Mouse (Mus musculus): ENCODE data around the gene Nin.

Gene Nin

DNA sequence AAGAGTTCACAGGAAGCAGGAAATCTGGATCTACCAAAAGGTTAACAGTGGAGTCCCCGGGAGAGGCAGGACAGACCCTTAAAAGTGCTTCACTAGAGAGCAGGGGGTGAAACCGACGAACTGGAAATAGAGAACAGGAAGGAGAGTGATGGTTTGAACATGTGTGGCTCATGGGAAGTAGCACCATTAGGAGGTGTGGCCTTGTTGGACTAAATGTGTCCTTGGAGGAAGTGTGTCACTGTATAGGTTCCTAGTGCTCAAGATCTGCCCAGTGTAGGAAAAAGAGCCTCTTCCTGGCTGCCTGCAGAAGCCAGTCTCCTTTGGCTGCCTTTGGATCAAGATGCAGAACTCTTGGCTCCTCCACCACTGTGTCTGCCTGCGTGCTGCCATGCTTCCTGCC, 108.4 kb downstream of the Nin start:
- DNase-seq = no peak

DNA sequence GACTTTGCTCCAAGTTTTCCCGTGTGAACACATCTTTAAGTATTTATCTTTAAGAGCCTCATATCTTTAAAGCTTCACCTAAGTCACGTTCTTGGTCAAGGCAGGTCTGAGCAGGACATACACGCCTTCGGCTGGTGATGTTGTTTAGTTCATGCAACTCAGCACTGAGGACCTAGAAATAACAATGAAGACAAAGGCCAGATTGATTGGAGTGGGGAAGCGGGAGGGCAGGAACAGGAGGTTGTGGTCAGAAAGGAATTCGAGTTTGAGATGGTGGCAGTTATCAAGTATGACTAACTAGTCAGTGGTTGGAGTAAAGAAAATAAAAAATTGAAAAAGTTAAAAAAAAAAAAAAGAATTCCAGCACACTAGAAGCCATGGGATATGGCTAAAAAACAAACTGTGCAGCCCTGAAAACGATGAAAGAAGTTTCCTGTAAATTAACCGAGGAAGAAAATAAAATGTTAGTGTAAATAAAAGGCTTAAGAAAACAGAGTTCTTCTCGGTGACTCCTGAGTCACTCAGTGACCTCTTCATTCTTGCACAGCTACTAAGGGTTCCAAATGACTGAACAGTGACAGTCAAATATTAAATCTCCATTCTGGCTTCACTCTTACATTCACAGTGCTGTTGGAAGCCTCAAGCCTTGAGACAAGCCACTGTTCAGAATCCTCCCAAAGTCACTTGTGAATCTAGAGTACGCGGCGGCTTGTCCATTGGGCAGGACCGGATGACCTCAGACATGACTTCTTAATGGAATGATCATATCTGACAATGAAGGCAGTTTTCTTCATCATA, 115.1 kb downstream of the Nin start:
- DNase-seq = no peak

DNA sequence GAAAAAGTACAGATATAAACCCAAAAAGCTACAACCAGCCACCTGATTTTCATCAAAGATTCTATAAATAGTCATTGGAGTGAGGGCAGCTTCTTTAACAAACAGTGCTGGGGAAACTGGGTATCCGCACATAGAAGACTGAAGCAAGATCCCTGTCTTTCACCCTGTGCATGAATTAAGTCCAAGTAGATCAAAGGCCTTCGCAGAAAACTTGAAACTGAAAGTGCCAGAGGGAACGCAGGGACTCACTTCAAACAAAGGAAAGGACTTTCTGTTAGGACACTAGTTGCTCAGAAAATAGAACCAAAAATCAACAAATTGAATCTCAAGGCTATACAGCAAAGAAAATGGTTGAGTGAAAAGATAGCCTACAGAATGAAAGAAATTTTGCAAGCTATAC, 118.1 kb downstream of the Nin start:
- no peak for DNase-seq

DNA sequence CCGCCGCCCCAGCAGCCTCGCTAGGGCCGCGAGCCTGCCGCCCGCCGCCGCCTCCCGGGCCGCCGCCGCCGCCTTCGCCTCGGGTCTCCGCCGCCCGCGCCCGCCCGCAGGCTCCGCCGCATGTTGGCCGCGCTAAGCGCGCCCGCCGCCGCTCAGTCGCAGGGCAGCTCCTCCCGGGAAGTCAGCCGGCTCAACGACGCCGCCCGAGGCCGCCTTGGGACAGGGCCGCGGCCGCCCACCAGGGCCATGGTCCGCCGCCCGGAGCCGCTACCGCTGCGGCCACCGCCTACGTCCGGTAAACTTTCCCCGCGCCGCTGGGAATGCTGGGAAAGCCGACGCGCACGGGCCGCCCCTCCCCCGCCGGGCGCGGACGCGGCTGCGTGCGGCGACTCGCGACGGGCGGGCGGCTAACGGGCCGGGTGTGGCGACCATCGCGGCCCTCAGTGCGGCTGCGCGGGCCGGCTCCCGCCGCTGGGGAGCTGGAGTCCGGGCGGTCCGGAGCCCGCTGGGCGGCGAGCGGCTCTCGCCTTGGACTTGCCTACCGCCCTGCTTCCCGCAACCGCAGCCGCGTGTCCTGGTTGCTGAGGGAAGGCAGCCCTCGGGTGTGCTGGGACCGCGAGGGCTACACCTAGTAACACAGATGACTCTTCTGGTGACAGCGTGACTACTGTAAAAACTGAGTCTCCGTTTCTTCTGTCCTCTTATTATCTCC, 126.6 kb downstream of the Nin start, which contains the start of gene Sav1:
Gene Sav1, minus strand, starts transcription at position 217 of the 712 bp plus-strand sequence.
- DNase-seq = peak; percentile 50 to 61

DNA sequence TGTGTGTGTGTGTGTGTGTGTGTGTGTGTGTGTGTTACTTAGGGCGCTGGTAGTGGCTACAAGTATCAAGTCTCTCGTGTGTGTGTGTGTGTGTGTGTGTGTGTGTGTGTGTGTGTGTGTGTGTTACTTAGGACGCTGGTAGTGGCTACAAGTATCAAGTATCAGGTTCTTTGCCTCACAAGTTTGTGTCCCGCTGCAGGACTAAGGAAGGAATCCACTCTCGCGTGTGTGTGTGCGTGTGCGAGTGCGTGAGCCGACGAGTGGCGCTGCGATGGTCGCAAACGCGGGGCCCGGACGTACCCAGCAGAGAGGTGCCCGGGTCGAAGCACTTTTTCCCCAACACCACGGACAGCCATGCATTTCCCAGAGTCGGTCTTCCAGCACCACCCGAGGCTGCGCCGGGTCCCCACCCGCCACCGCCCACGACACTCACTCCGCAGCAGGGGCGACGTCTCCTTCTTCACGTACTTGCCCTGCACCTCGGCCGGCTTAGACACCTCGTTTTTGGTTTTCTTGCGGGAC, 127.2 kb downstream of the Nin start:
- peak; percentile 11 to 22 for DNase-seq

DNA sequence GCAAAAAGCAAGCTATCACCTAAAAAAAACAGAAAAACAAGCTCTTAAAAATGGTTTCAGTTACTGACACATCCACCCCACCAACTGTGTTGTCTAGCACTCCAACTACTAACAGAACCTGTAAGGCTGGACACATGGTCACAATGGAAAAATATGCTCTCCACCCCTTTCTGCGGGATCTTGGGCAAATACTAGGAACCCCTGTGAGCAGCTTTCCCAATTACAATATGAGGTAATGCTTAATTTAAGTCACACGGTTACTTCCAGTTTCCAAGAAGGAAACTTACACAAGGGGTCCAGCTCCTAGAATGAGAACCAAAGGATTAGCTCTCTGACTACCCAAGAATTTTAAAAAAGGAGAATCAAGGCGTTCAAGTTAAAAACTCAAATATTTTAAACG, 128.0 kb downstream of the Nin start:
- no peak for DNase-seq

DNA sequence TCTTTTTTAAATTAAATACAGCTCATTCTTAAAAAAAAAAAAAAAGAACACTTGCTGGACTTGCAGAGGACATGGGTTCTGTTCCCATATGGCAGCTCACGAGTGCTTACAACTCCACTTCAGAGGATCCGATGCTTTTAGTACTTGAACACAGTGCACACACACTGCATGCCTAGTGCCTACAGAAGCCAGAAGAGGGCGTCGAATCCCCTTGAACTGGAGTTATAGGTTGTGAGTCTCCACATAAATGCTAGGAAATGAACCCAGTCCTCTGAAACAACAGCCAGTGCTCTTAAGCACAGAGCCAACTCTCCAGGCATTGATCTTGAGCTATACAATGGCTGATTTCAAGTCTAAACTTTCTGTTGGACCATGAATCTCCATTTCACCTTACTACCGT, 130.6 kb downstream of the Nin start:
- DNase-seq = no peak

DNA sequence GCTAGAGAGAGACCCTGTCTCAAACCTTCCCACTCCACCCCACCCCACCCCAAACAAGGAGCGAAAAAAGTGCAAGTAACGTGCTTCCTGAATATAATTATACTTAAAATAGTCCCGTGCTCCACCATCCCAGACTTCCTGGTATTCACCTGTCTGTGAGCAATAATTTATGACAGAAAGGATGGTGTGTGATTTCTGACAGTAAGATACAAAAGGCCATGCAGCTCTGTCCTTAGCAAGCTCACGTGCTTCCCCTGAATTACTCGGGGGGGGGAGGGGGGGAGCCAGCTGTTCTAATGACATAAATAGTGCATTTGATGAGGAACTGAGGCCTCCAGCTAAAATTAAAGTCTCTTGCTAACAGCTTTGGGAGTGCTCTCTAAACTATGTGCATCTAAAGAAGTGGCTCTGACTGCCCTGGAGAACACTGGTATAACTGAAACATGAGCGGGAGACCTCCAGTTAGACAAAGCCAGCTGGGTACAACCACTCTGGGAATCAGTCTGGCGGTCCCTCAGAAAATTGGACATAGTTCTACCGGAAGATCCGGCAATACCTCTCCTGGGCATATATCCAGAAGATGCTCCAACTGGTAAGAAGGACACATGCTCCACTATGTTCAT, 136.0 kb downstream of the Nin start:
- DNase-seq = no peak

DNA sequence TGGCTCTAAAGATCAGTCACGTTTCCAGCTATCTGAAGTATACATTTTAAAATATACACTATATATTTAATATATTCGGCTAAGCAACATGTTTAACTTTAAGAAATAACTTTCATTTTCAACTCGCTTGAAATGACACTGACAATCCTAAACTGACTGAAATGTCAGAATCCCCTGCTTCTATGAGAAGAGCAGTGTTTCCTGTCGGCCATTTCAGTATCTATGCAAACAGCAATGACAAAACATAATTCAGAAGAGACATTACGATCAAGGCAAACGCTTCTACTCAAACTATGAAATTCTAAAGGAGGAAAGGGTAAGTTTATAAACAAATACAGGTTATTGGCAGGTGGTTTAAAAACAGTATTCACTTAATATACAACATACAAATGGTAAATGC, 136.8 kb downstream of the Nin start:
- DNase-seq = no peak

DNA sequence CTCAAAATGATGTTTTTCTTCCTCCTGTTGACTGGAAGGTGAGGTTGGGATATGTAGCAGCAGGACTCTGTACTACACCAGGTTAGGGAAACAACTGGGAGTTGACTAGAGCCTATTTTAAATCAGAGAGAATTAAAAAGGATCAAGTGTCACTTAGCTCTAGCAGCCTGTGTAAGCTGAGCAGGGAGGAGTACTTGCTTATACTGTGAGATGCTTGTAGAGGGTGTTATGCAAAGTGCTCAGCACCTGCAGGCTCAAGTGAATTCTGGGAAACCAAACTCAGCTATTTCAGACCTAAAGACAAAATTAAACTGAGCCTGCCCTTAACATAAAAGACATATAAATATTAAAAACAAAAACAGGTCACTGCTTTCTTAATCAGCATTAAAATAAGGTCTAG, 139.9 kb downstream of the Nin start:
- no peak for DNase-seq

DNA sequence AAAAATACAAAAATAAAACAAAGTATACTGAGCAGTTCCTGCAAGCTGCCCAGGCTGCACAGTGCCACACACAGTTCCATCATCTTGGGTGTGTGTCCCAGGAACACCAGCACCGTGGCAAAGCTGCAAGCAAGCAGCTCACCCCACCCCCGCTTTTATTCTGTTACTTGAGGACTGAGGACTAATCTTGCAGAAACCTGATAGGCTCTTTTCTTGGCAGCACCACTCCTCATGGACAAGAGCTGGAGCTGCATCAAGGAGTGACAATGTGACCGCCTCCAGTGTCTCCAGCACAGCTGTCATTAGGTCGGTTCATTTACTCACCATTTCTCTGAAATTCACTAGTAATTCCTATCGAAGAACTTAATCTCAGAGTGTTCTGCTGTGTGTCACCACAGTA, 145.4 kb downstream of the Nin start:
- no peak for DNase-seq

DNA sequence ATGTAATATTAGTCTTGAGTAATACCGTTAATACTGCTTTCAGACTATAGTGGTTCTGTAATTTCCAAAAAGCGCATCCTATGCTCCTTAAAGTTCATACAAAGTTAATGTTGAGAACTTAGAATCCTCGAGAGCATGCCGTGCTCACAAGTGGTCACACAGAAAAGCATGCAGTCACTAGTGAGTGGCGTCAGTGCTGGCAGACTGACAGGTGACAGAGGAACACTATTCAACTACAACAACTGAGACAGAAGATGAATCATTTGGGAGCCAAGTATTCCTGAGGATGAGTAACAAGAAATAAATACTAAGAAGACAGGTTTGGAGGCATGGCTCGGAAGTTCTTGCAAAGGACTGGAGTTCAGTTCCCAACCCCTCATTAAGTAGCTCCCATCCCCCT, 146.4 kb downstream of the Nin start:
- DNase-seq = no peak

DNA sequence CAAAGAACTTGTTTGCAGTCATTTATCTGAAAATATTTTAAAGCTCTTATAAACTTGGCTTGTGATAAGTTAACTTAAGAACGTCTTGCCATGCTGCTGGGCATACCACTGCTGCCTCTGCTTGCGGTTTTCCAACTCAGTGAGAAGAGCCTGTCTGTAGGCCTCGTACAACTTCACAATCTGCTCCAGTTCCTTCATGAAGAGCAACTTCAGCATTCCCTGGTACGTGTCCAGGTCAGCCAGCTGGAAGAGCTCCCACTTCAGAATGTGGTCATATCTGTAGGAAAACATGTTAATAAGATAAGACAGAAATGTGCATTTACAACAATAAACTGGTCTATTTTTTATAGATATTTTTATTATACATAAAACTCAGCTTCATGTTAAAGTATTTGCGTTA, 147.4 kb downstream of the Nin start:
- DNase-seq = no peak

DNA sequence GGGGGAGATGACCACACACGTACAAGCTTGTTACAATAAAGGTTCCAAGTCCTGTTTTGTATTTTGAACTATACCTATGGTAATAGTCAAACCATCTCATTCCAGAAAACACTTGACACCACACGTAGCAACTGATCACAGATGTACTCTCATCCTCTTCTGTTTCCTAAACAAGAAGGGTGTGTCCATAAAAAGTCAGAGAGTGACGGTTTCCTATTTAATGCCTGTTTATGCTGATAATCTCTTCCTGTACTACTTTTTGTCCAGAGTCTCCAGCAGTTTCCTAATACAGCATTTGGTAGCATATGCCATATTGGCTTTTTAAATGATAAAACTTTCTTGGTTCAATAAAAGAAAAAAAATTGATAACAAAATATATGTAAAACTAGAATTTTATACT, 147.9 kb downstream of the Nin start:
- no peak for DNase-seq

DNA sequence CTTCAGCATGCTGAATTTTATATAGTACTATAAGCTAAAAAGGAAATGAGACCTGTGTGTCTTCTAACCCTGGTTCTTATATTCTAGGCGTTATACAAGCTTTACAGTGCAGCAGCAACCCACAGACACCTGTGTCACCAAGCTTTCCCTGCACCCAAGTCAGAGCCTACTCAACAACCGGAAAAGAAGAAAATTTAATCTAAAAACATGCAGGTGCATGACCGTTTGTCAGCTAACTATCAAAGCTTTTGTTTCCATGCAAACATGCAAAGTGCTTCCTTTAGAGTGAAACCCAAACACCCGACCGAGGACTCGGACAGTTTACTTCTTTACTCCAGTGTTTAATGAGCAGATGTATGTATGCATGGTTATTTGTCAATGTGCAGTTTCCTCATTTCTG, 150.4 kb downstream of the Nin start:
- DNase-seq = peak in 1 of 2 experiments; percentile 17

DNA sequence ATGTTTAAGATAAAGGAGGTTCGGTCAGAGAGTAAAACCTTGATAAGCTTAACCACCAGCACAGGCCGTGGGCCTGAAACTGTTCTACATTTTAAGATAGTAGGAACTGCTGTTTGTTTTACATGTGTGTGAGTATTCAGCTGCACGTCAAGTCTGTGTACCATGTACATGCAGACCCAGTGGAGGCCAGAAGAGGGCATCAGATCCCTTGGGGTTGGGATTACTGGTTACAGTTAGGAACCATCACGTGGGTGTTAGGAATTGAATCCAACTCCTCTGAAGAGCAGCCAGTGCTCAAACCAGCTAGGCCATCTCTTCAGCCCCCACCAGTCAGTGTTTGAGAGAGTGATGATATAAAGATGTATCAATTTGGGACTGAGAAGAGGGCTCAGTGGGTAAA, 151.0 kb downstream of the Nin start:
- DNase-seq = peak; percentile 36 to 58

All from thymus, adult 18-20 months (tissue).